ENCODE assay signal across 24 mouse cellular contexts in genomic region chr7:65244936-65245335, GRCm38 (mm10).
"Had no signal": no experiment of that assay in that cellular context is flagged by ENCODE, and none has a peak within 500 bp of the region (broad histone marks: within the 10 kb centered on the region; RNA-seq: fewer than 3 reads in every experiment).

No protein-coding gene starts in this region.

- H3K4me3 ChIP-seq: hindbrain, embryonic 13.5 days; hindbrain, embryonic 15.5 days; intestine, embryonic 15.5 days; kidney, embryonic 15.5 days; limb, embryonic 13.5 days; limb, embryonic 15.5 days; liver, embryonic 12.5 days had no signal

- H3K36me3 ChIP-seq: hindbrain, embryonic 13.5 days; hindbrain, embryonic 15.5 days; intestine, embryonic 15.5 days; kidney, embryonic 15.5 days; limb, embryonic 13.5 days; limb, embryonic 15.5 days; liver, embryonic 12.5 days had no signal

- ATAC-seq: forebrain, postnatal 0 days; hindbrain, postnatal 0 days; intestine, embryonic 15.5 days; liver, embryonic 12.5 days had no signal

- DNase-seq: forebrain, postnatal 0 days; gastrocnemius, postnatal 14 days; gastrocnemius, postnatal 36 days; heart, adult 18-20 months; heart, postnatal 10 days; heart, postnatal 36 days; kidney, adult 11 months; kidney, adult 2 months; kidney, adult 9 months; kidney, postnatal 14 days; kidney, postnatal 36 days; layer of hippocampus, adult 9-11 months; layer of hippocampus, postnatal 36 days; left cerebral cortex, postnatal 4 days had no signal

- H3K27me3 ChIP-seq: hindbrain, embryonic 13.5 days; hindbrain, embryonic 15.5 days; intestine, embryonic 15.5 days; kidney, embryonic 15.5 days; limb, embryonic 13.5 days; limb, embryonic 15.5 days; liver, embryonic 12.5 days had no signal

- H3K4me2 ChIP-seq: heart, embryonic 11.5 days; hindbrain, embryonic 13.5 days; hindbrain, embryonic 15.5 days; intestine, embryonic 15.5 days; kidney, embryonic 15.5 days; limb, embryonic 13.5 days; limb, embryonic 15.5 days; liver, embryonic 12.5 days had no signal

- H3K4me1 ChIP-seq: hindbrain, embryonic 13.5 days; hindbrain, embryonic 15.5 days; intestine, embryonic 15.5 days; kidney, embryonic 15.5 days; liver, embryonic 12.5 days had no signal

- H3K9me3 ChIP-seq: hindbrain, embryonic 13.5 days; hindbrain, embryonic 15.5 days; intestine, embryonic 15.5 days; kidney, embryonic 15.5 days; limb, embryonic 13.5 days; limb, embryonic 15.5 days; liver, embryonic 12.5 days had no signal

- H3K9ac ChIP-seq: forebrain, postnatal 0 days; hindbrain, embryonic 13.5 days; hindbrain, embryonic 15.5 days; intestine, embryonic 15.5 days; kidney, embryonic 15.5 days; limb, embryonic 13.5 days; limb, embryonic 15.5 days; liver, embryonic 12.5 days had no signal

- H3K27ac ChIP-seq: hindbrain, embryonic 13.5 days; hindbrain, embryonic 15.5 days; hindbrain, postnatal 0 days; intestine, embryonic 15.5 days; kidney, embryonic 15.5 days; kidney, postnatal 0 days; limb, embryonic 13.5 days; limb, embryonic 15.5 days; liver, embryonic 12.5 days had no signal
